Mouse (Mus musculus): ENCODE measurements around the gene Sytl2. TPM values are rescaled to one million over a fixed set of nuclear protein-coding genes. Genes with fewer than 3 reads are reported as not detected.
A peak's percentile ranks its signal among the peaks of the same experiment; 100 is the strongest.

The Sytl2 gene
- total RNA-seq, 1 experiment, result 2.7 TPM

GRCm38 (mm10) chr7:90335755-90336194, 33.7 kb downstream of the Sytl2 start:
- no peaks in the 10 kb centered on the region for H3K36me3 ChIP-seq (ENCODE audit: control insufficient read depth, insufficient read depth, low read length, poor library complexity, severe bottlenecking)
- TF ChIP-seq ZNF384 (IDR thresholded peaks at IDR 0.05; ENCODE audit: low read depth, low read length), result no peak
- no peak for TF ChIP-seq HCFC1 (IDR thresholded peaks at IDR 0.05; ENCODE audit: borderline replicate concordance, insufficient read depth, low read length)
- no peak for TF ChIP-seq CHD2 (IDR thresholded peaks at IDR 0.05; ENCODE audit: low read depth, low read length)
- no peak for TF ChIP-seq ZC3H11A (IDR thresholded peaks at IDR 0.05; ENCODE audit: borderline replicate concordance, low read depth, low read length)
- no peak for TF ChIP-seq MAFK (IDR thresholded peaks at IDR 0.05; ENCODE audit: insufficient read depth, low read depth, low read length)
- no peaks in the 10 kb centered on the region for H3K4me1 ChIP-seq (ENCODE audit: control insufficient read depth in 2 of 2, insufficient read depth in 2 of 2, low read length in 2 of 2, poor library complexity in 1 of 2)
- no peak overlapping the region for H3K27ac ChIP-seq (ENCODE audit: insufficient read depth, low read depth, low read length, poor library complexity, severe bottlenecking)
- no peak overlapping the region for H3K4me3 ChIP-seq (ENCODE audit: insufficient read depth in 1 of 2, low read depth in 1 of 2, low read length in 2 of 2, poor library complexity in 1 of 2, severe bottlenecking in 1 of 2)
- DNase-seq (ENCODE audit: low read depth, low spot score), result no peak
- no peaks in the 10 kb centered on the region for H3K9me3 ChIP-seq (ENCODE audit: control insufficient read depth, insufficient read depth, low read depth, low read length)
- in situ Hi-C loops (cut with MboI; ENCODE audit: low sequenced_read_pairs in 2 of 2, unreplicated experiment in 2 of 2), result no loop called here
- no peak overlapping the region for H3K9ac ChIP-seq (ENCODE audit: insufficient read depth, low read depth, low read length, poor library complexity, severe bottlenecking)

DNA sequence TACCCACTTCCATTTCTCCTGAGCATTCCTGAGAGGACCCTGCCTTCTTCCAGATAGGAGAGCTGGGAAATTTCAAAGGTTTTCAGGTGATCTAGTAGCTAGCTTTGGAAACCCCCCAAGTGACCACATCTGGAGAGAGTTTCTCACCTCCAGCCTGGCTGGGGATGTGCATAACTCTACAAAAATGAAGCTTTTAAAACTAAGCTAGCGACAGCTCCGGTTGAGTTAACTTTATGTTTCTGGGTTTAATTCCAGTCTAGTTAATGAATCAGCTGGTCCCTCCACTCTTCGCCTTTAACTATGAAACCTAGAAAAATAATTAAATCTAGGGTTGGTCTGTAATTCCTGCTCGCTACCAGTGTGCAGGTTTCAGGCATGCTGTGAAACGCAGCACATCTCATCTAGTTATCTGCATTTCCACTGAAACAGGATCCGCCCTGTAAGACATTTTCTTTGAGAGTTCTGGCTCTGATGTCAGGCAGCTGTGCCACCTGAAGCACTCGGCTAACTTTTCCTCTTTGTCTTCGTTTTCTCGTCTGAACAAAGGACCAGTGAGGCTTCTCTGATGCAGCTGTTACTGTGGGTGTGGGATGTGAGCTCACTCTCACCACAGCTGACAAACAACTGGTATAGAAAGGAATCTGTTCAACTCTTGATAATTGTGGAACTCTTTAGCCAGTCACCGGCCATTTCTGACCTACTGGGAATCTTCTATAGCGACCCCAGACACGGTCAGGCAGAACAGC, 39.3 kb downstream of the Sytl2 start:
- in situ Hi-C loops (cut with MboI; ENCODE audit: low sequenced_read_pairs in 2 of 2, unreplicated experiment in 2 of 2), result no loop called here
- Histone ChIP-seq H3K27ac (ENCODE audit: insufficient read depth, low read depth, low read length, poor library complexity, severe bottlenecking) (no peak overlapping the region), H3K9ac (ENCODE audit: insufficient read depth, low read depth, low read length, poor library complexity, severe bottlenecking) (no peak overlapping the region), H3K4me1 (ENCODE audit: control insufficient read depth in 2 of 2, insufficient read depth in 2 of 2, low read length in 2 of 2, poor library complexity in 1 of 2) (peaks cover 0 to 2% of the 10 kb centered on the region in 2 experiments; a peak in 2 of 4 replicates), H3K36me3 (ENCODE audit: control insufficient read depth, insufficient read depth, low read length, poor library complexity, severe bottlenecking) (no peaks in the 10 kb centered on the region), H3K4me3 (ENCODE audit: insufficient read depth in 1 of 2, low read depth in 1 of 2, low read length in 2 of 2, poor library complexity in 1 of 2, severe bottlenecking in 1 of 2) (no peak overlapping the region), H3K9me3 (ENCODE audit: control insufficient read depth, insufficient read depth, low read depth, low read length) (no peaks in the 10 kb centered on the region)
- TF ChIP-seq MAFK (IDR thresholded peaks at IDR 0.05; ENCODE audit: insufficient read depth, low read depth, low read length) (no peak), HCFC1 (IDR thresholded peaks at IDR 0.05; ENCODE audit: borderline replicate concordance, insufficient read depth, low read length) (no peak), ZC3H11A (IDR thresholded peaks at IDR 0.05; ENCODE audit: borderline replicate concordance, low read depth, low read length) (no peak), ZNF384 (IDR thresholded peaks at IDR 0.05; ENCODE audit: low read depth, low read length) (no peak), CHD2 (IDR thresholded peaks at IDR 0.05; ENCODE audit: low read depth, low read length) (no peak)
- DNase-seq (ENCODE audit: low read depth, low spot score), result peak; percentile 13

- no peak for DNase-seq (ENCODE audit: low read depth, low spot score)
- H3K9me3 ChIP-seq (ENCODE audit: control insufficient read depth, insufficient read depth, low read depth, low read length), result no peaks in the 10 kb centered on the region
- in situ Hi-C loops (cut with MboI; ENCODE audit: low sequenced_read_pairs in 2 of 2, unreplicated experiment in 2 of 2), result no loop called here
- no peaks in the 10 kb centered on the region for H3K36me3 ChIP-seq (ENCODE audit: control insufficient read depth, insufficient read depth, low read length, poor library complexity, severe bottlenecking)
- H3K4me1 ChIP-seq (ENCODE audit: control insufficient read depth in 2 of 2, insufficient read depth in 2 of 2, low read length in 2 of 2, poor library complexity in 1 of 2), result peaks cover 2% of the 10 kb centered on the region in 2 experiments; a peak in 2 of 4 replicates
- no peak overlapping the region for H3K9ac ChIP-seq (ENCODE audit: insufficient read depth, low read depth, low read length, poor library complexity, severe bottlenecking)
- no peak overlapping the region for H3K27ac ChIP-seq (ENCODE audit: insufficient read depth, low read depth, low read length, poor library complexity, severe bottlenecking)
- TF ChIP-seq MAFK (IDR thresholded peaks at IDR 0.05; ENCODE audit: insufficient read depth, low read depth, low read length) (no peak), ZC3H11A (IDR thresholded peaks at IDR 0.05; ENCODE audit: borderline replicate concordance, low read depth, low read length) (no peak), HCFC1 (IDR thresholded peaks at IDR 0.05; ENCODE audit: borderline replicate concordance, insufficient read depth, low read length) (no peak), ZNF384 (IDR thresholded peaks at IDR 0.05; ENCODE audit: low read depth, low read length) (no peak), CHD2 (IDR thresholded peaks at IDR 0.05; ENCODE audit: low read depth, low read length) (no peak)
- H3K4me3 ChIP-seq (ENCODE audit: insufficient read depth in 1 of 2, low read depth in 1 of 2, low read length in 2 of 2, poor library complexity in 1 of 2, severe bottlenecking in 1 of 2), result no peak overlapping the region
Measured at GRCm38 (mm10) chr7:90344903-90345302, 42.9 kb downstream of the Sytl2 start.

- DNase-seq (ENCODE audit: low read depth, low spot score), result no peak
- Histone ChIP-seq H3K9ac (ENCODE audit: insufficient read depth, low read depth, low read length, poor library complexity, severe bottlenecking) (no peak overlapping the region), H3K9me3 (ENCODE audit: control insufficient read depth, insufficient read depth, low read depth, low read length) (no peaks in the 10 kb centered on the region), H3K36me3 (ENCODE audit: control insufficient read depth, insufficient read depth, low read length, poor library complexity, severe bottlenecking) (no peaks in the 10 kb centered on the region), H3K4me1 (ENCODE audit: control insufficient read depth in 2 of 2, insufficient read depth in 2 of 2, low read length in 2 of 2, poor library complexity in 1 of 2) (0 out of 4 replicates have a peak, but pooled peaks cover 0 to 2% of the 10 kb centered on the region in 2 experiments), H3K27ac (ENCODE audit: insufficient read depth, low read depth, low read length, poor library complexity, severe bottlenecking) (no peak overlapping the region), H3K4me3 (ENCODE audit: insufficient read depth in 1 of 2, low read depth in 1 of 2, low read length in 2 of 2, poor library complexity in 1 of 2, severe bottlenecking in 1 of 2) (no peak overlapping the region)
- TF ChIP-seq HCFC1 (IDR thresholded peaks at IDR 0.05; ENCODE audit: borderline replicate concordance, insufficient read depth, low read length) (no peak), MAFK (IDR thresholded peaks at IDR 0.05; ENCODE audit: insufficient read depth, low read depth, low read length) (no peak), ZC3H11A (IDR thresholded peaks at IDR 0.05; ENCODE audit: borderline replicate concordance, low read depth, low read length) (no peak), CHD2 (IDR thresholded peaks at IDR 0.05; ENCODE audit: low read depth, low read length) (no peak), ZNF384 (IDR thresholded peaks at IDR 0.05; ENCODE audit: low read depth, low read length) (no peak)
- in situ Hi-C loops (cut with MboI; ENCODE audit: low sequenced_read_pairs in 2 of 2, unreplicated experiment in 2 of 2), result no loop called here
Measured at GRCm38 (mm10) chr7:90347779-90348437, 45.9 kb downstream of the Sytl2 start.

Measured in ES-E14 (cell line).